Mouse (Mus musculus): ENCODE data around the gene Ttll10. TPM values are rescaled to one million over a fixed set of nuclear protein-coding genes. Genes with fewer than 3 reads are reported as not detected.

Ttll10 gene
- polyA plus RNA-seq, 1 experiment from 2014 or later: not detected

DNA sequence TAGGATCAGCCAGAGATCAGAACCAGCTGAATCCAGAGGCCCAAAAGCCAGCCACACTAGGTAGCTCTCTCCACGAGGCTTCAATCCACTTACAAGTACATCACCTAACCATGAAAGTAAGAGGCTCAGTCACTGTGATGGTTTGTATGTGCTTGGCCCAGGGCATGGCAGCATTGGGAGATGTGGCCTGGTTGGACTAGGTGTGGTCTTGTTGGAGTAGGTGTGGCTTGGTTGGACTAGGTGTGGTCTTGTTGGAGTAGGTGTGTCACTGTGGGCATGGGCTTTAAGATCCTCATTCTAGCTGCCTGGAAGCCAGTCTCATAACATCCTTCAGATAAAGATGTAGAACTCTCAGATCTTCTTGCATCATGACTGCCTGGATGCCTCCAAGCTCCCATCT lies 32.0 kb upstream of the Ttll10 start:
- Histone ChIP-seq H3K27me3 (ENCODE audit: control insufficient read depth, insufficient read depth, low read length) (no peaks in the 10 kb centered on the region), H3K27ac (ENCODE audit: low read depth, low read length) (no peak overlapping the region), H3K4me1 (ENCODE audit: control insufficient read depth, insufficient read depth, low read length) (no peaks in the 10 kb centered on the region), H3K9me3 (ENCODE audit: control insufficient read depth, low read length) (no peaks in the 10 kb centered on the region), H3K4me3 (ENCODE audit: low read depth, low read length) (no peak overlapping the region), H3K9ac (ENCODE audit: low read length) (no peak overlapping the region), H3K4me2 (ENCODE audit: low read depth) (no peak overlapping the region), H3K36me3 (ENCODE audit: control insufficient read depth, insufficient read depth, low read length) (no peaks in the 10 kb centered on the region)
- no peak for DNase-seq (ENCODE audit: low spot score)
- ATAC-seq (ENCODE audit: insufficient read depth, low FRiP score, low TSS enrichment): no peak
- 74% methylated on average over 1 of the region's 1 CpGs for WGBS

DNA sequence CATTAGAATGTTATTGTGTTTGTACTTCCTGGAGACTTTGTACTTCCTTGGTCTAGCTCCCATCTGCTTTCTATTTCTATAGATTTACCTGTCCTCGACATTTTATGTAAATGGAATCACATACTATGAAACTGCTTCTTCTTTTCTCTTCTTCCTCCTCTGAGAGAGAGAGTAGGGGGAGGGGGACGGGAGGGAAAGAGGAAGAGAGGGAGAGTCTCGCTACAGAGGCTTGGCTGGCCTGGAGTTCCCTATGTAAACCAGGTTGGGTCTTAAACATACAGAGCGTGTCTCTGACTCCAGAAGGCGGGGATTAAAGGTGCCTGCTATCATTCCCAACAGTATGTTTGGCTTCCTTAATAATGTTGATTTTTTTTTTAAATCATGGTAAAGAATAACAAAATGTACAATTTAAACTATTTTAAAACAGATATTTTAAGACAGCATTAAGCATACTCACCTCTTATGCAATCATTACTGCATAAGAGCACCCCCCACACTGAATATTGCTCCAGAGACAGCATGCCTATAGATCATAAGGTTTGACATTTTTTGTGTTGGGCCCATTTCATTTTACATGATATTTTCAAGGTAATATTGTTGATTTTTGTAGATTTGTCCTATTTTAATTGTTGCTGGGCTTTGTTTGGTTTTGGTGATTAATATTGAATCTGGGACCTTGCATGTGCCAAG lies 28.3 kb upstream of the Ttll10 start:
- Histone ChIP-seq H3K36me3 (ENCODE audit: control insufficient read depth, insufficient read depth, low read length) (no peaks in the 10 kb centered on the region), H3K27ac (ENCODE audit: low read depth, low read length) (no peak overlapping the region), H3K27me3 (ENCODE audit: control insufficient read depth, insufficient read depth, low read length) (no peaks in the 10 kb centered on the region), H3K4me1 (ENCODE audit: control insufficient read depth, insufficient read depth, low read length) (no peaks in the 10 kb centered on the region), H3K4me2 (ENCODE audit: low read depth) (no peak overlapping the region), H3K4me3 (ENCODE audit: low read depth, low read length) (no peak overlapping the region), H3K9ac (ENCODE audit: low read length) (no peak overlapping the region), H3K9me3 (ENCODE audit: control insufficient read depth, low read length) (no peaks in the 10 kb centered on the region)
- DNase-seq (ENCODE audit: low spot score): no peak
- no peak for ATAC-seq (ENCODE audit: insufficient read depth, low FRiP score, low TSS enrichment)
- WGBS: 42% methylated on average over 5 of the region's 5 CpGs

DNA sequence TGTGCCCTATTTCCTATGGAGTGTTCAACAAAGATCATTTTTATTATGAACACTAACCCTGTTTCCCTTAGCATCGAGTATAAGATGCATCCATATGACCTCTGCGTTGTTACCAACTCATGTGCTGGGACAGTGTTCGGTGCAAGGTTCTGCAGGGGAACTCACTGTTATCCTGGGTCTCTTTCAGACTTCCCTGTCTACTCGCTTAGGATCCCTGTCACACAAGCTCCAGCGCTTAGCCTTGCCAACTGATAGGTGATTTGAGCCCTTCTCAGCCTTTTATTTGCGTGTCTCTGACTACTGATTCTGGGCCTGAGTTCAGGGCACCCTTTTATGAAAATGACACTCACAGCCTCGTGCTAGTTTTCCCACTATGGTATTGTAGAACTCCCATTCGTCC lies 26.0 kb upstream of the Ttll10 start:
- Histone ChIP-seq H3K27me3 (ENCODE audit: control insufficient read depth, insufficient read depth, low read length) (no peaks in the 10 kb centered on the region), H3K36me3 (ENCODE audit: control insufficient read depth, insufficient read depth, low read length) (no peaks in the 10 kb centered on the region), H3K4me2 (ENCODE audit: low read depth) (no peak overlapping the region), H3K27ac (ENCODE audit: low read depth, low read length) (no peak overlapping the region), H3K4me1 (ENCODE audit: control insufficient read depth, insufficient read depth, low read length) (no peaks in the 10 kb centered on the region; the same call in 1 of the 2 replicates), H3K9me3 (ENCODE audit: control insufficient read depth, low read length) (no peaks in the 10 kb centered on the region), H3K4me3 (ENCODE audit: low read depth, low read length) (no peak overlapping the region), H3K9ac (ENCODE audit: low read length) (no peak overlapping the region)
- ATAC-seq (ENCODE audit: insufficient read depth, low FRiP score, low TSS enrichment) (no peak), DNase-seq (ENCODE audit: low spot score) (no peak)
- 84% methylated on average over 8 of the region's 8 CpGs for WGBS

DNA sequence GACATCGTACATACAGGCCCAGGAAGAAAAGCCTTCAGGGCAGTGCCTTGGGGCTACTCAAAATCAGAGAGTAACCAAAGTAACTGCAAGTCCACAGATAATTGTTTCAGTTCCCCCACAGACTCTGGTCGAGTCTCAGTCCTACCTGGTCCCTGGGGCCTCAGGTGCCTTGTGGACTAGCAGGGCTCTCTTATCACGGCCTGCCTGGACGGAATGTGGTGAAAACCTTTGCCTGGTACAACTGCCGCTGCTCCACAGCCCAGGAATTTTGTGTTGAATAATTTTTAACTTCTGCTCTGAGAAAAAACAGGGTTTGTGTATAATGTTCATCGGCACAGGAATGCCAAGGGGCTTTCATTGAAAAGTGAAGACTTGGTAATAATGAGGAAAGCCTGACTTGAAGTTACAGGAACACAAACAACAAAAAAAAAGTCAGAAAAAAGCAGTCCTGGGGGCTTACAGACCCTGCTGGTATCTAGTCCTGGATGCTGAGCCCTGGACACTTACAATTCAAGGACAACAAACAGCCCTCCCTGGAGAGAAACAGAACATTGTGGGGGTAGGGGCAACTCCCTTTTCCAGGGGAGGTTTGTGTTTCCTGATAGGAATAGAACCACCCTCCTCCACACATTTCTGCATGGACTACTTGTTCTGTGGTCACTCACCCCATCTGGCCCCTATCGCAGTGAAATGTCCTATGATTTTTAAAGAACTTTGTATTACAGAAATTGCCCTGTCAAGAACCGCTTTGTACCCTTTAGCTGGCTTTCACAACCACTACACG lies 25.1 kb upstream of the Ttll10 start:
- no peak overlapping the region for H3K27ac ChIP-seq (ENCODE audit: low read depth, low read length)
- no peaks in the 10 kb centered on the region; the same call in 1 of the 2 replicates for H3K4me1 ChIP-seq (ENCODE audit: control insufficient read depth, insufficient read depth, low read length)
- H3K9me3 ChIP-seq (ENCODE audit: control insufficient read depth, low read length): no peaks in the 10 kb centered on the region
- DNase-seq (ENCODE audit: low spot score) (no peak), ATAC-seq (ENCODE audit: insufficient read depth, low FRiP score, low TSS enrichment) (no peak)
- 84% methylated on average over 9 of the region's 9 CpGs for WGBS
- no peak overlapping the region for H3K9ac ChIP-seq (ENCODE audit: low read length)
- no peak overlapping the region for H3K4me3 ChIP-seq (ENCODE audit: low read depth, low read length)
- H3K27me3 ChIP-seq (ENCODE audit: control insufficient read depth, insufficient read depth, low read length): no peaks in the 10 kb centered on the region
- no peaks in the 10 kb centered on the region for H3K36me3 ChIP-seq (ENCODE audit: control insufficient read depth, insufficient read depth, low read length)
- H3K4me2 ChIP-seq (ENCODE audit: low read depth): no peak overlapping the region

DNA sequence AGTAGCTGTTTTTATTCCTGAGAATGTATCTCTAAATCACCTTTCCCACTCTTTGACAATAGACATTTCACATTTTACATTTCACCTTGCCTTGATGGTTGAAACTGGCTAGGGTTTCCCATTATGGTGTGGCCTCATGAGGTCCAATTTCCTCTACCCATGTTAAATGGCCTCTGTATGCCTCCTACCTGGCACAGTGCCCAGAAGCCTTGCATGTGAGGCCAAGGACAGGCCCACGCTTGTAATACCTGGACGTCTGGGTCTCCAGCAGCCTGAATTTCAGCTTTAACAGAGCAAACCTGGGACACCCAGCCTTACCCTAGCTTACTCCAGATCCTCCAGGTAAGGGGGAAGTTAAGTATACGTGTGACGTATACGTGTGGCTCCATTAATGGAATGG lies 24.1 kb upstream of the Ttll10 start:
- Histone ChIP-seq H3K4me3 (ENCODE audit: low read depth, low read length) (no peak overlapping the region), H3K4me2 (ENCODE audit: low read depth) (no peak overlapping the region), H3K4me1 (ENCODE audit: control insufficient read depth, insufficient read depth, low read length) (no peaks in the 10 kb centered on the region; the same call in 1 of the 2 replicates), H3K36me3 (ENCODE audit: control insufficient read depth, insufficient read depth, low read length) (no peaks in the 10 kb centered on the region), H3K27me3 (ENCODE audit: control insufficient read depth, insufficient read depth, low read length) (peaks cover 1% of the 10 kb centered on the region), H3K9ac (ENCODE audit: low read length) (no peak overlapping the region), H3K27ac (ENCODE audit: low read depth, low read length) (no peak overlapping the region), H3K9me3 (ENCODE audit: control insufficient read depth, low read length) (no peaks in the 10 kb centered on the region)
- ATAC-seq (ENCODE audit: insufficient read depth, low FRiP score, low TSS enrichment): no peak
- WGBS: 87% methylated on average over 5 of the region's 5 CpGs
- no peak for DNase-seq (ENCODE audit: low spot score)

DNA sequence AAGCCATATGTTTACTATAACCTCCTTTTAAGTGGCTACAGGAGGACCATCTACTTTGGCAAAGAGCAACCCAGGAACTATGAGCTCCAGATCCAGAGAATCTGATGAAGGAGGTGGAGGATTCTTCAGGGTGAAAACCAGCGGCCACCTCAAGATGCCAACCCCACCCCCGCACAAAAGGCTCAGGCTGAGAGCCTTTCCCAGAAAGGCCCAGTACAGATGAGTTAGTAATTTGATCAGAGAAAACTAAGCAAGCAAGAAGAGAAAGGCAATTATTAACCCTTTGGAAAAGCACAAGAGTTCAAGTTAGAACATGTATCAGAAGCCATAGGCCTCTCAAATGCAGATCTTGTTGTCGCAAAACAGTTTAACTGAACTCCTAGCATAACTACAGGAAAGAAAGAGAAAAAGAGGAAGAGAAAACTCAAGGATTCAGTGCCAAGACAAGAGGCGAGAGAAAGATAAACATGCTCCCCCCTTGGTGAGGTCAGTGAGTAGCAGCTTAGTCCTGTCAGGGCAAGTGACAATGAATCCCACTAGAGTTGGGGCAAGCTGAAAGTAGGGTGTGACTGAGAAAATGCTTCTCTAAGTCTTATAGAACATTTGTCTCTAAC lies 23.5 kb upstream of the Ttll10 start:
- no peak for ATAC-seq (ENCODE audit: insufficient read depth, low FRiP score, low TSS enrichment)
- Histone ChIP-seq H3K4me2 (ENCODE audit: low read depth) (no peak overlapping the region), H3K9ac (ENCODE audit: low read length) (no peak overlapping the region), H3K9me3 (ENCODE audit: control insufficient read depth, low read length) (no peaks in the 10 kb centered on the region), H3K27ac (ENCODE audit: low read depth, low read length) (no peak overlapping the region), H3K4me1 (ENCODE audit: control insufficient read depth, insufficient read depth, low read length) (no peaks in the 10 kb centered on the region; the same call in 1 of the 2 replicates), H3K27me3 (ENCODE audit: control insufficient read depth, insufficient read depth, low read length) (peaks cover 7% of the 10 kb centered on the region), H3K4me3 (ENCODE audit: low read depth, low read length) (no peak overlapping the region), H3K36me3 (ENCODE audit: control insufficient read depth, insufficient read depth, low read length) (no peaks in the 10 kb centered on the region)
- WGBS: 67% methylated on average over 4 of the region's 4 CpGs
- DNase-seq (ENCODE audit: low spot score): no peak

DNA sequence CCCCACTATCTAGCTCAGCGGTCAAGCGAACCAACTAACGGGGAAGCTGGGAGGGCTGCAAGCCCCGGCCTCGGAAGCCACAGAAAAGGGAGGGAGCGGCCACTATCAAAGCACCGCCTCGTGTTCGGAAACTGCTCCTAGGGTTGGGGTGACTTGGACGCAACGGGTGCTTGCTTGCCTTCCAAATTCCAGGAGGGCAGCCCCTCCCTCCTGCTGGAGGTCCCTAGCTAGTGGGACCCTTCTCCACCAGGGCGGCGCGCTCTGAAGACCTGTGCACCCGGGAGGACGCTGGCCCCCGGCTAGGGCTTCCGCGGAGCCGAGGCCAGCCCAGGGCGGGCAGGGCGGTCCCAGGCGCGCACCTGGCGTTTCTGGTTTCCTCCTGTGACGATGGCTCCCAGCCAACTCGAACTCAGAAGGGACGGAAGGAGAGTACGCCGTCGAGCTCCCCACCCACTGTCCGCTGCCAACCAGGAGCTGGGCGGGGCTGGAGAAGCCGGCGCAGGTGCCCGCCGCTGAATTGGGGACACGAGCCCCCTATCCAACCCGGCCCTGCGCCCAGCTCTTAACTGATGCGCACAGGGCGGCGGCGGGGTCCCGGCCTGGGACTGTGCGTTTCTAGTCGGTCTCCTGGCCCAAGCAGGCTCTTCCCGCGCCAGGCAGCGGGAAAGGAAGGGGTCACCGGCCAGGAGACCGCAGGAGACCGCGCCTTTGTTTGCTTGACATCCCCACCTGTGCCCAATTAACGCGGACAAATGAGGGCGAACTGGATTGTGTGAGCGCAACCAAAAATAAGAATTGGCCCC lies 18.5 kb upstream of the Ttll10 start:
- H3K4me2 ChIP-seq (ENCODE audit: low read depth): peak overlapping the region; percentile 56
- no peak for ATAC-seq (ENCODE audit: insufficient read depth, low FRiP score, low TSS enrichment)
- no peak overlapping the region for H3K27ac ChIP-seq (ENCODE audit: low read depth, low read length)
- WGBS: under 1% methylated on average over 55 of the region's 58 CpGs
- peak; percentile 45 for DNase-seq (ENCODE audit: low spot score)
- peaks cover 19% of the 10 kb centered on the region for H3K27me3 ChIP-seq (ENCODE audit: control insufficient read depth, insufficient read depth, low read length)
- no peaks in the 10 kb centered on the region for H3K9me3 ChIP-seq (ENCODE audit: control insufficient read depth, low read length)
- H3K4me1 ChIP-seq (ENCODE audit: control insufficient read depth, insufficient read depth, low read length): peaks cover 5% of the 10 kb centered on the region
- peak overlapping the region; percentile 36 for H3K4me3 ChIP-seq (ENCODE audit: low read depth, low read length)
- H3K36me3 ChIP-seq (ENCODE audit: control insufficient read depth, insufficient read depth, low read length): no peaks in the 10 kb centered on the region
- H3K9ac ChIP-seq (ENCODE audit: low read length): peak overlapping the region; percentile 41

DNA sequence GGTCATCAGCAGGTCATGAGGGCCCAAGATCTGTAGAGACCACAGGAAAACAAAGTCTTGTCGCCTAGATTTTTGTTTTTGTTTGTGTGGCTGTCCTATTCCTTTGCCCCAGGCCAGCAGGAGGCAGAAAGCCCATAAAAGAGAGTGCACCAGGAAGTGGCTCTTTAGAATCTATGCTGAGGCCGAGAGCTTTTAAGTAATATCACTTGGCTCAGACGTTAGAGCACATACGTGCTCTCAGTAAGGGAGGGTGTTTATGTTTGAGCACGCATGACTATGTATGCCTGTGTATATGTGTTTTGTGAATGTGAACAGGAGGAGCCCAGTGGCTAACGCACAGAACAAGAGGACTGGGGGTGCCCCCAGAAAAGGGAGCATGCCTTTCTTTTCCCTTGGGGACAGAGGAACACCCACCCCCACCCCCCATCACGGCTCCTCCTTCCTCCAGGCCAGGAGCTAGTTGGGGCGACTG lies 17.7 kb upstream of the Ttll10 start:
- ATAC-seq (ENCODE audit: insufficient read depth, low FRiP score, low TSS enrichment): no peak
- H3K4me2 ChIP-seq (ENCODE audit: low read depth): peak overlapping the region; percentile 56
- no peak overlapping the region for H3K27ac ChIP-seq (ENCODE audit: low read depth, low read length)
- H3K27me3 ChIP-seq (ENCODE audit: control insufficient read depth, insufficient read depth, low read length): peaks cover 19% of the 10 kb centered on the region
- H3K36me3 ChIP-seq (ENCODE audit: control insufficient read depth, insufficient read depth, low read length): no peaks in the 10 kb centered on the region
- 7% methylated on average over 7 of the region's 8 CpGs for WGBS
- DNase-seq (ENCODE audit: low spot score): no peak
- H3K9me3 ChIP-seq (ENCODE audit: control insufficient read depth, low read length): no peaks in the 10 kb centered on the region
- H3K4me3 ChIP-seq (ENCODE audit: low read depth, low read length): no peak overlapping the region
- H3K9ac ChIP-seq (ENCODE audit: low read length): no peak overlapping the region
- peaks cover 5% of the 10 kb centered on the region for H3K4me1 ChIP-seq (ENCODE audit: control insufficient read depth, insufficient read depth, low read length)
